Mouse (Mus musculus): ENCODE measurements around the gene Tead4. TPM values are rescaled to one million over a fixed set of nuclear protein-coding genes. Genes with fewer than 3 reads are reported as not detected.

Tead4 gene
- total and polyA plus RNA-seq, 3 experiments: not detected

DNA sequence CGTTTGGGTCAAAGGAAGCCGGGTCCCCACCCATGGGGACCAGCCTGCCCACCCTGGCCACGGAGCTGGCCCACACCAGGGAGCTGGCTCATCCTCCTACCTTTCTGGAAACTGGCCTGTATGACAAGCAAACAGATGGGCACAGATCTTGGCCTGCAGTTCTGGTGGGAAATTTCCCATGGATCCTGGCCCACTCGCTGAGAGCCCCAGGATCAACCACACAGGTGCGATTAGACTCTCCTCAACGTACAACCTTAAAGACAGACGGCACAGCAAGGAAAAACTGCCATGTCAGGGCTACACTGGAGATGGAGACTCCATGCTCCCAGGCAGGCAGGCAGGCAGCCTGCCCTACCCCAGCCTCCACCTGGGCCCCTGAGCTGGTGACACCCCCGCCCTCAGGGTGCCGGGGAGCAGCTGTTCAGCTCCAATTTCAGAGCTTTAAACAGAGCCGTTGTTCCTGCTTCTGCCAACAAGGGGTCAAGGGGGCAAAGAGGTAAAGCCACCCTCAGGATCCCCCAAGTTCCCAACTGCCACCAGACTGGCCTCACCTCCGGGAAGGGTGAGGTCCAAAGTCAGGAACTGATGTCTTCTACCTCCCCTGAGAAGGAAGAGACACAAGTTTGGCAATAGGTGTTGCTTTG lies 3.8 kb downstream of the Tead4 start:
- no peaks in the 10 kb centered on the region for H3K27me3 ChIP-seq (replicated peaks)
- H3K4me2 ChIP-seq (ENCODE audit: insufficient read depth, low read depth, poor library complexity, severe bottlenecking): no peak overlapping the region

GRCm38 (mm10) chr6:128295876-128296749 lies 4.5 kb downstream of the Tead4 start:
- no peak overlapping the region for H3K9ac ChIP-seq (ENCODE audit: insufficient read depth, low read depth)
- peaks cover 10 to 12% of the 10 kb centered on the region in 2 experiments; a peak in 3 of 4 replicates for H3K4me1 ChIP-seq (ENCODE audit: control insufficient read depth in 1 of 2, insufficient read depth in 2 of 2)
- no peak overlapping the region for H3K4me3 ChIP-seq (replicated peaks in 1 of 3; ENCODE audit: low read depth in 2 of 3, low read length in 2 of 3, poor library complexity in 1 of 3)
- no peaks in the 10 kb centered on the region for H3K27me3 ChIP-seq (replicated peaks)
- in situ Hi-C loops (cut with MboI; ENCODE audit: low pct_ligation_motif_present, low pct_unique_long_range_greater_than_20kb, low sequenced_read_pairs): loop anchor here (5.0 kb wide), 1 partner anchor 59 kb away; no protein-coding TSS in a partner anchor
- peaks cover 9% of the 10 kb centered on the region for H3K9me3 ChIP-seq (replicated peaks; ENCODE audit: low read length)
- H3K4me2 ChIP-seq (ENCODE audit: insufficient read depth, low read depth, poor library complexity, severe bottlenecking): no peak overlapping the region
- H3K36me3 ChIP-seq (replicated peaks in 1 of 2; ENCODE audit: control insufficient read depth in 1 of 2, insufficient read depth in 1 of 2, low read length in 1 of 2): no peaks in the 10 kb centered on the region
- dilution Hi-C loops (cut with MboI; ENCODE audit: extremely low pct_ligation_motif_present, extremely low pct_unique_long_range_greater_than_20kb, low sequenced_read_pairs): no loop called here
- no peak overlapping the region for H3K27ac ChIP-seq (ENCODE audit: insufficient read depth, low read depth)
- no peaks in the 10 kb centered on the region for H3K79me2 ChIP-seq (replicated peaks; ENCODE audit: control insufficient read depth, extremely low read depth, insufficient read depth, poor library complexity, severe bottlenecking)
- peak; percentile 4 for DNase-seq (ENCODE audit: extremely low read depth)
- no peak for TF ChIP-seq MAFK (IDR thresholded peaks at IDR 0.05; ENCODE audit: insufficient replicate concordance, low read length)
- TF ChIP-seq IRF4 (IDR thresholded peaks at IDR 0.05; ENCODE audit: low read depth, low read length): peak; percentile 66

More for the DNA sequence above, 3.8 kb downstream of the Tead4 start:
- peaks cover 10 to 12% of the 10 kb centered on the region in 2 experiments; a peak in 3 of 4 replicates for H3K4me1 ChIP-seq (ENCODE audit: control insufficient read depth in 1 of 2, insufficient read depth in 2 of 2)
- H3K4me3 ChIP-seq (replicated peaks in 1 of 3; ENCODE audit: low read depth in 2 of 3, low read length in 2 of 3, poor library complexity in 1 of 3): no peak overlapping the region
- no peak overlapping the region for H3K27ac ChIP-seq (ENCODE audit: insufficient read depth, low read depth)
- no peaks in the 10 kb centered on the region for H3K79me2 ChIP-seq (replicated peaks; ENCODE audit: control insufficient read depth, extremely low read depth, insufficient read depth, poor library complexity, severe bottlenecking)
- H3K9ac ChIP-seq (ENCODE audit: insufficient read depth, low read depth): no peak overlapping the region
- in situ Hi-C loops (cut with MboI; ENCODE audit: low pct_ligation_motif_present, low pct_unique_long_range_greater_than_20kb, low sequenced_read_pairs): loop anchor here (5.0 kb wide), 1 partner anchor 60 kb away; no protein-coding TSS in a partner anchor
- dilution Hi-C loops (cut with MboI; ENCODE audit: extremely low pct_ligation_motif_present, extremely low pct_unique_long_range_greater_than_20kb, low sequenced_read_pairs): no loop called here
- no peaks in the 10 kb centered on the region for H3K36me3 ChIP-seq (replicated peaks in 1 of 2; ENCODE audit: control insufficient read depth in 1 of 2, insufficient read depth in 1 of 2, low read length in 1 of 2)
- no peak for DNase-seq (ENCODE audit: extremely low read depth)
- peaks cover 9% of the 10 kb centered on the region for H3K9me3 ChIP-seq (replicated peaks; ENCODE audit: low read length)
- no peak for TF ChIP-seq UBTF (IDR thresholded peaks at IDR 0.05; ENCODE audit: low read depth, low read length)
- TF ChIP-seq MXI1 (IDR thresholded peaks at IDR 0.05; ENCODE audit: low read depth, low read length): no peak
- no peak for TF ChIP-seq MEF2A (IDR thresholded peaks at IDR 0.05; ENCODE audit: borderline replicate concordance, low read depth, low read length)
- TF ChIP-seq MAX (IDR thresholded peaks at IDR 0.05; ENCODE audit: low read length): no peak
- TF ChIP-seq BHLHE40 (IDR thresholded peaks at IDR 0.05; ENCODE audit: low read depth, low read length): no peak
- no peak for TF ChIP-seq CHD1 (IDR thresholded peaks at IDR 0.05; ENCODE audit: low read depth, low read length)
- TF ChIP-seq TCF12 (IDR thresholded peaks at IDR 0.05; ENCODE audit: low read depth, low read length): no peak
- TF ChIP-seq EP300 (IDR thresholded peaks at IDR 0.05; ENCODE audit: low read length): no peak
- no peak for TF ChIP-seq SIN3A (IDR thresholded peaks at IDR 0.05; ENCODE audit: low read length)
- TF ChIP-seq RAD21 (IDR thresholded peaks at IDR 0.05; ENCODE audit: low read depth, low read length): no peak
- no peak for TF ChIP-seq CHD2 (IDR thresholded peaks at IDR 0.05; ENCODE audit: low read length)
- TF ChIP-seq GABPA (IDR thresholded peaks at IDR 0.05; ENCODE audit: insufficient replicate concordance, low read depth, low read length): no peak
- no peak for TF ChIP-seq ETS1 (conservative IDR thresholded peaks at IDR 0.05; ENCODE audit: low read depth, low read length)
- TF ChIP-seq NRF1 (IDR thresholded peaks at IDR 0.05; ENCODE audit: low read depth, low read length): no peak
- no peak for TF ChIP-seq JUN (IDR thresholded peaks at IDR 0.05; ENCODE audit: insufficient read depth, low read depth, low read length)

Measured in CH12.LX (cell line).